Mouse (Mus musculus) forebrain, embryonic 12.5 days (tissue): ENCODE data around the gene Tor1aip1. TPM values are rescaled to one million over a fixed set of nuclear protein-coding genes. Genes with fewer than 3 reads are reported as not detected.

Source experiments
- ATAC-seq: fragments of 200-750 bp; cut with Nextera tagmentation; 2 replicates; pipeline ENCODE4 v1.8.0; 2017; ENCODE audit warnings: moderate TSS enrichment; ENCODE audit not compliant: low FRiP score
- H3K27ac ChIP-seq: fragments of 300-500 bp; sonication (generic); 2 replicates; pipeline ENCODE4 v1.5.1; 2016; ENCODE audit warnings: mild to moderate bottlenecking
- H3K27me3 ChIP-seq: fragments of 300-500 bp; sonication (generic); 2 replicates; pipeline ENCODE4 v1.6.1; 2016; ENCODE audit warnings: mild to moderate bottlenecking
- H3K36me3 ChIP-seq: fragments of 300-500 bp; sonication (generic); replicated peaks from 2 replicates; pipeline ENCODE4 v1.6.1; 2016; ENCODE audit warnings: mild to moderate bottlenecking
- H3K4me1 ChIP-seq: fragments of 300-500 bp; sonication (generic); 2 replicates; pipeline ENCODE4 v1.6.1; 2016
- H3K4me2 ChIP-seq: fragments of 300-500 bp; sonication (generic); 2 replicates; pipeline ENCODE4 v1.6.1; 2016; ENCODE audit warnings: mild to moderate bottlenecking, moderate library complexity
- H3K4me3 ChIP-seq: fragments of 300-500 bp; sonication (generic); replicated peaks from 2 replicates; pipeline ENCODE4 v1.5.1; 2016; ENCODE audit warnings: mild to moderate bottlenecking
- H3K9ac ChIP-seq: fragments of 300-500 bp; sonication (generic); 2 replicates; pipeline ENCODE4 v1.6.1; 2016; ENCODE audit warnings: mild to moderate bottlenecking
- H3K9me3 ChIP-seq: fragments of 300-500 bp; sonication (generic); 2 replicates; pipeline ENCODE4 v1.6.1; 2016
- WGBS: fragments of 180-500 bp; shearing (Covaris S2); methylation state at CpG from one replicate; pipeline ENCODE4 v1.1.7; 2016; 5-methylcytosine and 5-hydroxymethylcytosine counted together
- polyA plus RNA-seq: library from polyadenylated mRNA; unstranded; fragments of >200 nt; fragmentation: Nextera tagmentation; extraction: Ambion mirVana; gene quantifications from 2 replicates; pipeline ENCODE4 v1.2.1, GENCODE M21; 2016

Gene Tor1aip1
- 37.9 and 40.6 TPM in 2 replicates for polyA plus RNA-seq

DNA sequence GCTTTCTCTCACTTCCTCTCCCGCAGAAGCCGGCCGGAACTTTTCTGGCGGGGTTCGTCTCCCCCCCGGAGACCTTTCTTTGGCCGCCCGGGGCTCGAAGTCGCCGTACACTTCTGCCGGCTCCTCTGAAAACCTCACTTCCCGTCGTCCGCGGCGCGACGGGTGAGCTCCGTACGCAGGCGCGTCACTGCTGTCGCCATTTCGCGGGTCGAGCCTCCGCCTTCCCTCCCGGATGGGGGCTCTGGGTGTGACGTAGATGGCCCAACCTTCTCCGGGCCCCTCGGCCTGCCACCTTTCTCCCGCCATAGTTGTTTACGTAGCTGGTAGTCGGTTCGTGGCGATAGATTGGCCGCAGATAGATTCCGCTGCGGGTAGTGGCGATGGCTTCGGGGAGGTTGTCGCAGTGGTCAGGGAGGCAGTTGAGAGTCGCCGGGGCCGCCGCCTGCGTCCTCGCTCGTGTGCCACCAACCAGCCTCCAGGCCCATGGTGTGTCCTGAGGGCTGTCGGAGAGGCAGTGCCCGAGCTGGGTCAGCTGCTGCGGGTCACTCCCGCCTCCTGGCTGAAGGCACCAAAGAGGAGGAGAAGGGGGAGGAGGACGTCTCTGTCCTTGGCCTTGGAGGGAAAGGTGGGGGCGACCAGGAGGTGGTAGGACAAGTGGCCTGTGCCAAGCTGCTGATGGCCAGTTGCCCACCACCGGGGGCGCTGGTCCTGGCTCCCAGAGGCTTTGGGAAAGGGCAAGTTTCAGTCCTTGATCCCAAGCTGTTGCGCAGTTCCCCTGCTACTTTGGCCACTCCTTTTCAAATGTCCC is at the start of gene Tor1aip1:
Gene Tor1aip1, minus strand, starts transcription at position 551 of the 808 bp plus-strand sequence.
- H3K27me3 ChIP-seq, result no peaks in the 10 kb centered on the region
- under 1% methylated on average over 59 of the region's 59 CpGs for WGBS
- H3K27ac ChIP-seq, result peak within 1 kb of the TSS; percentile 100
- H3K9me3 ChIP-seq, result no peaks in the 10 kb centered on the region
- peaks cover 27% of the 10 kb centered on the region for H3K36me3 ChIP-seq
- peak within 1 kb of the TSS; percentile 80 for H3K4me3 ChIP-seq
- H3K4me1 ChIP-seq, result peaks cover 14% of the 10 kb centered on the region
- H3K4me2 ChIP-seq, result peak within 1 kb of the TSS; percentile 54
- ATAC-seq, result peak; percentile 94
- peak within 1 kb of the TSS; percentile 77 for H3K9ac ChIP-seq

DNA sequence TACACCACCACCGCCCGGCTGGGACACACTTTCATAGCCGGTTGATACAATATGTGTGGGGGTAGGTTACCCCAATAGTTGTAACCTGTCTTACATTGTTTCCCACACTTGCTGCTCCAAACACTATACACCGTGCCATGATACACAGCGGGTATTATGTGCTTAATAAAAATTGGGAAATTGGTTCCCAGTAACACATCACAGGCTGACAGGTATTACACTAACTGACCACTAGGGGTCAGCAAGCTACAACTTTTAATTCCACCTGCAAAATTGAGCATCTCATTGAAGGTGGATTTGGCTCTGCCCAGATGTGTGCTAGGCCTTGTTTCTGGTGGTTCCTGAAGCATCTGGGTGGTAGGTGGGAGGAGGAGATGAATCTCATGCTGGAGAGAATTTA is 49.5 kb upstream of the Tor1aip1 start:
- 0 out of 2 replicates have a peak, but pooled peaks have one; percentile 25 for ATAC-seq
- H3K4me2 ChIP-seq, result no peak overlapping the region
- WGBS, result 53% methylated on average over 5 of the region's 5 CpGs
- no peak overlapping the region for H3K27ac ChIP-seq
- no peaks in the 10 kb centered on the region for H3K36me3 ChIP-seq
- no peak overlapping the region for H3K9ac ChIP-seq
- no peaks in the 10 kb centered on the region for H3K9me3 ChIP-seq
- H3K4me3 ChIP-seq, result no peak overlapping the region
- H3K27me3 ChIP-seq, result no peaks in the 10 kb centered on the region
- peaks cover 10% of the 10 kb centered on the region for H3K4me1 ChIP-seq

DNA sequence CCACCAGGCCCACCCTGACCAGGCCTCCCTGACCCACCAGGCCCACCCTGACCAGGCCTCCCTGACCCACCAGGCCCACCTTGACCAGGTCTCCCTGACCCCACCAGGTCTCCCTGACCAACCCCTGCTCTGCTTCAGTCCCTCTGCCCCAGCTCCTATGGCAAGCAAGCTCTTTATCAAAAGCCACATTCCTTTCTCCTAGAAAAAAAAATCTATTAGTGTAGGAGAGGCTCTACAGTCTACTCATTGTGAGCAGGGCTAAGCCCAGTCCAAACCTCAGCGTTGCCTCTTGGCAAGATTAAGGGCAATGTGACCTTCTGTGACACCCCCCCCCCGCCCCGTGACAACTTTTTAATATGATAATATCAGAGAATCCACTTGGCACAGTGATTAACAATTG is 48.3 kb upstream of the Tor1aip1 start:
- ATAC-seq, result no peak
- no peak overlapping the region for H3K9ac ChIP-seq
- no peaks in the 10 kb centered on the region for H3K27me3 ChIP-seq
- no peaks in the 10 kb centered on the region for H3K4me1 ChIP-seq
- no peaks in the 10 kb centered on the region for H3K36me3 ChIP-seq
- no peak overlapping the region for H3K4me2 ChIP-seq
- no peak overlapping the region for H3K27ac ChIP-seq
- 61% methylated on average over 3 of the region's 3 CpGs for WGBS
- H3K4me3 ChIP-seq, result no peak overlapping the region
- no peaks in the 10 kb centered on the region for H3K9me3 ChIP-seq

DNA sequence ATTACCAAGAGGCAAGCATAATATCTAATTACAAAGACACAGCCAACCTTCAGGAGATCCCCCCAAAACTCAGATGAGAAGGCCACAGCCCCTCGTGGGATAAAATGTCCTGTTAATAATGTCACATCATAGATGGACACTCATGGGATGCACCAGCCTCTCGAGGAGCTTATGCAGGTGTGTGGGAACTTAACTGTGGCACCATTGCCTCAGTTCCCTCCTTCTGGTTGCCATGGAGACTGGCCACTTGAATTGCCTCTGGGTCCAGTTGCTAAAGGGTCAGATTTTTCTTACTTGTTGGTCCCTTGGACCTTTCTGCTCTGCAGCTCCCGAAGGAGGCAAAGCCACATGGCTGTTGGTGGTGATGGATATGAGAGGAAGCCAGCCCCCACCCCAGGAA is 41.4 kb upstream of the Tor1aip1 start:
- Histone ChIP-seq H3K4me3 (no peak overlapping the region), H3K27me3 (0 out of 2 replicates have a peak, but pooled peaks cover 3% of the 10 kb centered on the region), H3K4me2 (no peak overlapping the region), H3K36me3 (no peaks in the 10 kb centered on the region), H3K9me3 (no peaks in the 10 kb centered on the region), H3K27ac (no peak overlapping the region), H3K9ac (no peak overlapping the region), H3K4me1 (0 out of 2 replicates have a peak, but pooled peaks cover 4% of the 10 kb centered on the region)
- 73% methylated on average over 3 of the region's 3 CpGs for WGBS
- no peak for ATAC-seq

DNA sequence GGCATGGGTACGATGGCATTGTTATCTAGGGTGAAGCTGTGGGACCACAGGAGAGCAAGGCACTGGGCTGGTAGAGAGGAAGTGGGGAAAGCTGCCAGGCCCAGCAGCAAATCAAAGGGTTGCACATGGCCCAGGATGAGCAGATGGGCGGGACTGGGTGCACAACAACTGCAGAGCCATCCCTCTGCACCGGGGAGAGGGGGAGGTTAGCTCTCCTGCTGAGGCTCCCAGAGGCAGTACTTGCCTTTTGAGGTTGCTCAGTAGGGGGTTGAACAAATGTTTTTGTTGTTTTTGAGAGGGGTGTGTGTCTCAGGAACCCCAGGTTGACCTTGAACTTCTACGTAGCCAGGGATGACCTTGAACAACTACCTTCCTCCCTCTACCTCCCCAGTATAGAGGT is 40.2 kb upstream of the Tor1aip1 start:
- WGBS, result 69% methylated on average over 4 of the region's 4 CpGs
- ATAC-seq, result no peak
- Histone ChIP-seq H3K27ac (no peak overlapping the region), H3K36me3 (no peaks in the 10 kb centered on the region), H3K4me1 (0 out of 2 replicates have a peak, but pooled peaks cover 4% of the 10 kb centered on the region), H3K9me3 (no peaks in the 10 kb centered on the region), H3K9ac (no peak overlapping the region), H3K27me3 (0 out of 2 replicates have a peak, but pooled peaks cover 3% of the 10 kb centered on the region), H3K4me3 (no peak overlapping the region), H3K4me2 (no peak overlapping the region)

DNA sequence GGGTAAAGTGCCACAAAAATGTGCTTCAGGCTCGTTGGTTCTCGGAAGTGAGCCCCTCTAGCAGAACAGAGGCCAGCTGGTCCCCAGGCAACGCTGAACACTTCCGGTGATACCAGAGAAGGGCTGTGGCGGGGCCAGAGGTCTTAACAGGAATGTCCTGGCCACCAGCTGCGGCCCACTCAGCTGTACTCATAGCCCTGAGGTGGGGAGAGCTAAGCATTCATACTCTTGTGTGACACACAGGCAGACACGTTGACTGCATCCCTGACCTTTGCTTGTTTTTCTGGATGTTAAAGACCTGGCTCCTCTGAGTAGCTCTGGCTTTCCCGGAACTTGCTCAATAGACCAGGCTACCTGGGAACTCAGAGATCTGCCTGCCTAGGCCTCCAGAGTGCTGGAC is 38.3 kb upstream of the Tor1aip1 start:
- no peaks in the 10 kb centered on the region for H3K9me3 ChIP-seq
- no peak overlapping the region for H3K4me3 ChIP-seq
- 0 out of 2 replicates have a peak, but pooled peaks cover 3% of the 10 kb centered on the region for H3K27me3 ChIP-seq
- WGBS, result 77% methylated on average over 8 of the region's 8 CpGs
- no peaks in the 10 kb centered on the region for H3K36me3 ChIP-seq
- H3K4me1 ChIP-seq, result 0 out of 2 replicates have a peak, but pooled peaks cover 4% of the 10 kb centered on the region
- H3K27ac ChIP-seq, result no peak overlapping the region
- no peak for ATAC-seq
- H3K9ac ChIP-seq, result no peak overlapping the region
- no peak overlapping the region for H3K4me2 ChIP-seq

DNA sequence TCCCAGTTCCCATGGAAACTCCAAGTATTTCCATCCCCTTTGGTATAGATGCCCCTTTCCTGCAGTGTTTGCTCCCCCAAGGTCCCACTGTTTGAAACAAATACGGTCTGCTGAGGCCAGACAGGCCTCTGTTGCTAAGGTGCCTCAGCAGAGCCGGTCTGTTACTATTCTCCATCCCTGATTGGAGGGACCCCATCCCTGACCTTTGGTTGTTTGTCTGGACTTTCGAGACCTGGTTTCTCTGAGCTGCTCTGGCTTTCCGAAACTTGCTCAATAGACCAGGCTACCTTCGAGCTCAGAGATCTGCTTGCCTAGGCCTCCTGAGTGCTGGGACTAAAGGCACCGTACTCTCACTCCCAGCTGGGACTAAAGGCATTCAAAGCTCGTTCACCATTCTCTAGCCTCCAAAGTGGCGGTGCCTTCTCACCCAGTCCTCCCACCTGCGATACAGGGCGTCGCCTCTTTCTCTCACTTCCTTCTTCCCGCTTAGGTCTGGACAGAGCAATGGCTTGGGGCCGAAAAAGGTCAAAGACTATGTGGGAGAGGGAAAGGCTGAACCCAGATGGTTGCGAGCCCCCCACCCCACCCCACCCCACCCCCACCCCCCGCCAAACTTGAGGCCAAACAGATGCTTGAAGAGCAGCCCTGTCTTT is 37.0 kb upstream of the Tor1aip1 start:
- Histone ChIP-seq H3K4me3 (no peak overlapping the region), H3K36me3 (no peaks in the 10 kb centered on the region), H3K27me3 (no peaks in the 10 kb centered on the region), H3K9me3 (no peaks in the 10 kb centered on the region), H3K27ac (no peak overlapping the region), H3K4me1 (no peaks in the 10 kb centered on the region), H3K4me2 (no peak overlapping the region), H3K9ac (no peak overlapping the region)
- no peak for ATAC-seq
- WGBS, result 69% methylated on average over 15 of the region's 15 CpGs

DNA sequence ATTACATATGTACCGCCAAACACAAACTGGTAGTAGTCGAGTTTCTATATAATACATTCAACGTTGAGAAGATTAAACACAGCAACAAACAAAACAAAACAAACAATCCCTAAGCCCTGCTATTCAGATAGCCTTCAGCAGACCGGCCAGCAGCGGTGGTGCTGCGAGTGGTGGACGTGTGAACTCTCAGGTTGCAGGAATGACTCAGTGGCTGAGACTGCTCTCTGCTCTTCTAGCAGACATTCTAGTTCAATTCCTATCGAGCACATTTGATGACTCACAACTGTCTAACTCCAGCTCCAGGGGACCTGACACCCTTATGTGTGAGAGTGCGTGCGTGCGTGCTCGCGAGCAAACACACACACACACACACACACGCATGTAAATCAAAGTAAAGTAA is 33.8 kb upstream of the Tor1aip1 start:
- H3K27ac ChIP-seq, result no peak overlapping the region
- no peaks in the 10 kb centered on the region for H3K27me3 ChIP-seq
- no peaks in the 10 kb centered on the region for H3K4me1 ChIP-seq
- peaks cover 18% of the 10 kb centered on the region for H3K36me3 ChIP-seq
- no peak overlapping the region for H3K9ac ChIP-seq
- 89% methylated on average over 14 of the region's 14 CpGs for WGBS
- no peaks in the 10 kb centered on the region for H3K9me3 ChIP-seq
- ATAC-seq, result no peak
- H3K4me3 ChIP-seq, result no peak overlapping the region
- H3K4me2 ChIP-seq, result no peak overlapping the region

DNA sequence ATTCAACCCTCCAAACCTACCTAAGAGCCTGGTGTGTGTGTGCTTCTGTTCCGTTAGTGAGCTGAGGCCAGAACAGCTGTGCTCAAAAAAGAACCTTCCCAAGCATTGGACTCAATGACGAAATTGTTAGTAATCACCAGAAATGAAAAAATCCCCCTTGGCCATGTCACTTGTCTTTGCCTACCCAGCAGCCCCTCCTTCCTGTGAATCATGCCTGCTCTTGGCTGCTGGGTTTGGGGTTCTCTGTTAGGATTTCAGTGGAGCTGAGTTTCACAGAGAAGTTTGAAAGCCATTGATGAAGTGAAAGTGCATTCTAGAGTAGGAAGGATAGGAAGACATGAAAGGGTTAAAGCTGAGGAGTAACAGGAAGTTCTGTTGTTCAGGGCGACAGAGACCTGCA is 29.9 kb upstream of the Tor1aip1 start:
- Histone ChIP-seq H3K27me3 (no peaks in the 10 kb centered on the region), H3K27ac (no peak overlapping the region), H3K4me3 (no peak overlapping the region), H3K9me3 (no peaks in the 10 kb centered on the region), H3K36me3 (peaks cover 48% of the 10 kb centered on the region), H3K9ac (no peak overlapping the region), H3K4me2 (no peak overlapping the region), H3K4me1 (no peaks in the 10 kb centered on the region)
- no peak for ATAC-seq
- WGBS, result 73% methylated on average over 3 of the region's 3 CpGs

DNA sequence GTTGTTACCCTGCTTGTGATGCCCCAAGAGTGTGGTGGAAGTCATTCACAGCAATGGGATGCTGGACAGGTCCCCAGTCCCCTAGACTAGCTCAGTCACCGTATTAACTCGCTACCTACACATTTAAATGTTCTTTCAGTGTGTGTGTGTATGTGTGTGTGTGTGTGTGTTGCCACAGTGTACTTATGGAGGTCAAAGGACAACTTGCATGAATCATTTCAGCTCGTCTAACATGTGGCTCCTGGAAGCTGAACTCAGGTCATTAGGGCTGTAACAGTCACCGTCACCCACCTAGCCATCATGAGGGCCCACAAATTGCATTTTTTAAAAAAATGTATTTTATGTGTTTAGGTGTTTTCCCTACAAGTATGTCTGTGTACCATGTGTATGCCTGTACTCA is 25.9 kb upstream of the Tor1aip1 start:
- Histone ChIP-seq H3K9me3 (no peaks in the 10 kb centered on the region), H3K9ac (no peak overlapping the region), H3K4me2 (no peak overlapping the region), H3K27ac (no peak overlapping the region), H3K4me1 (no peaks in the 10 kb centered on the region), H3K36me3 (peaks cover 65% of the 10 kb centered on the region), H3K4me3 (no peak overlapping the region), H3K27me3 (no peaks in the 10 kb centered on the region)
- ATAC-seq, result no peak
- WGBS, result 92% methylated on average over 4 of the region's 4 CpGs

DNA sequence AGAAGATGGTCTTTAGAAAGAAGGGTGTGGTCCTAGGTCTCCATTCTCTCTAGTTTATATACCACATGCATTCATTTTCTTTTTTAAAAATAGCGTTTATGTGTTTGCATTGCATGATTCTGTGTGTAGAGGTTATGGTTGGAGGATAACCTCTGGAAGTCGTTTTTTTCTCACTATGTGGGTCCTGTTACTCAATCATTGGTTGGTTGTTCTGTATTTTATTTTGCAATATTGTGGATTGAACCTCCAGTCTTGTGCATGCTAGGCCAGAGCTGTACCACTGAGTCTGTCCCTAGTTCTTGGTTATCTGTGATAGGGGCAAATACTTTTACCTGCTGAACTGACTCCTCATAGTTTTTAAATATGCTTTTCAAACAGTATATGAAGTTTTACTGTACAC is 21.9 kb upstream of the Tor1aip1 start:
- Histone ChIP-seq H3K36me3 (peaks cover 43% of the 10 kb centered on the region), H3K4me1 (no peaks in the 10 kb centered on the region), H3K27ac (no peak overlapping the region), H3K4me3 (no peak overlapping the region), H3K4me2 (no peak overlapping the region), H3K27me3 (no peaks in the 10 kb centered on the region), H3K9me3 (no peaks in the 10 kb centered on the region), H3K9ac (no peak overlapping the region)
- ATAC-seq, result no peak
- 90% methylated on average over 2 of the region's 2 CpGs for WGBS

DNA sequence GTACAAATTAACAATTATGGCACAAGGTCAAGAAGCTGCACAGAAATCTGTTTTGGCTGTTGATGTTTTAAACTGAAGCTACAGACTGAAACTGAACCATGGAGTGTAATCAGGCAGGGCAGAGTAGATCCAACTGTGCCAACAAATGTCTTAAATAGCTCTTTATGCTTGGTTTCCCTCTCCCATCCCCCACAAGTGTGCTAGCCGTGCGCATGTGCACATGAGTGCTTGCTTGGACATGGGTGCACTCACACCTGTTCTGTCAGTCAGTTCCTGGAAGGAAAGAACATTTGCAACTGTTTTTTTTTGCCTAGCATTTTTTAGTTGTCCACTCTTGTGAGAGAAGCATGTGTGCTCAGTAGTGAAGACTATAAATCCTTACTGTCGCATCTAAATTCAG is 10.4 kb upstream of the Tor1aip1 start:
- H3K4me1 ChIP-seq, result peaks cover 16% of the 10 kb centered on the region
- no peak overlapping the region for H3K4me3 ChIP-seq
- peaks cover 43% of the 10 kb centered on the region for H3K36me3 ChIP-seq
- H3K27ac ChIP-seq, result no peak overlapping the region
- H3K27me3 ChIP-seq, result no peaks in the 10 kb centered on the region
- no peak overlapping the region for H3K9ac ChIP-seq
- no peak overlapping the region for H3K4me2 ChIP-seq
- 81% methylated on average over 3 of the region's 3 CpGs for WGBS
- no peak for ATAC-seq
- no peaks in the 10 kb centered on the region for H3K9me3 ChIP-seq
